ENCODE assay signal across 10 mouse cellular contexts in the genomic region with DNA sequence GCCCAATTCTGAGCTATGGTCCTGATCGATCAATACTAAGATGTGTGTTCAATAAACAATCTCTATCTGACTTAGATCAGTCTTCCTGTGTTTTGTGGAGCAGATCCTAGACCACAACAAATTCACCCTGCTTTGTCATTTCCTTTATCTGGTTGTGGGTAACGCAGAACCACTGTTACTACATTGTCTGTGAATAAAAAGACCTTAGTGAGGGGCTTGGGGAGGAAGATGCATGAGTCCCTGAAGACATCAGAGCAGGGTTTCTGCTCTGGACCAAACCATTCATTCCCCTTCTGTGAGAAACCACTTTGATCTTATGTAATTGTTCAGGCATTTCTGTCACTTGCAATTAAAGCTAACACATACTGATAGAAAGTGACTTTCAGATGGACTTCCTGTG.
"Had no signal": no experiment of that assay in that cellular context is flagged by ENCODE, and none has a peak within 500 bp of the region (broad histone marks: within the 10 kb centered on the region; RNA-seq: fewer than 3 reads in every experiment).

No protein-coding gene starts in this region.

- ATAC-seq: lung, postnatal 0 days; midbrain, embryonic 16.5 days had no signal

- DNase-seq: kidney, adult 8-10 months; kidney, postnatal 4 days; lung, adult 2 months; lung, postnatal 36 days; right cerebral cortex, postnatal 4 days; spleen, adult 18-20 months; thymus, adult 2 months; thymus, postnatal 25 days had no signal
